Mouse (Mus musculus) mouse trophoblast stem cell (cell line): ENCODE results near the gene Aen.

Experiments used
- in situ Hi-C, 2 experiments: fragments of 300-500 bp; cut with MseI, MboI; formaldehyde crosslinking; loops; 2 replicates in 1 of 2; 3 replicates in 1 of 2; pipeline ENCODE4 v1.15.1; 2025

Aen gene

GRCm38 (mm10) chr7:78926156-78926555 lies 30.5 kb downstream of the Aen start:
- in situ Hi-C loops = loop anchor here (10.0 to 25.0 kb wide), 3 partner anchors 309 to 411 kb away; no protein-coding TSS in a partner anchor

GRCm38 (mm10) chr7:78927266-78927665 lies 31.6 kb downstream of the Aen start:
- in situ Hi-C loops = loop anchor here (10.0 to 25.0 kb wide), 3 partner anchors 308 to 410 kb away; no protein-coding TSS in a partner anchor

DNA sequence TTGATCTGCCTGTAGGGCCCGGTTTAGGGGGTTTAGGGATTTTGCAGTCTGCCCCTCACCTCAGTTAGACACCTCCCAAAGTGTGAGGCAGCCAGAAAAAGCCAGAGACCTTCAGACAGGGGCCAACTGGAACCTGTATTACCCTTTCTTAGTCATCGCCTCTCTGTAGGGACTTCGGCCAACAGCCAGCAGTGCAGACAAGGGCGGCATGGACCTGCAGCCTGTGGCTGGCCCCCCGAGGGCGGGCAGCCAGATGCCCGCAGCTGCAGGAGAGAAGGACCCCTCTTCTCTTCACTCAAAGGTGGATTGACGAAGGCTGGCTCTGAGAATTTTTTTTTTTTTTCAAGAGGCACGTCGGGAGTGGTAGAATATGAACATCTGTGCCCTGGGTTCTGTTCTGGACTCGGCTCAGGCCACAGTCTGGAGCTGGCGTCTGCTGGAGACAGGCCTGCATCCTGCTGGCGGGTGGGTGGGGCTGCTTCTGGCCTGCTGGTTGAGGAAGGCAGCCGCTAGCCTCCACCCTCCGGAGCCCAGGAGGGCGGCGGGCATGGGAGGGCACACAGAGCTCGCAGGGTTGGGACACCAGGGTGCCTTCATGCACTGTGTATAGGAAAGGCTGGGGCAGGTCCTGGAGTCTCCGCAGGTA lies 43.4 kb downstream of the Aen start:
- in situ Hi-C loops = loop anchor here in 1 of 2 experiments (25.0 kb wide), 2 partner anchors 298 to 398 kb away; no protein-coding TSS in a partner anchor

DNA sequence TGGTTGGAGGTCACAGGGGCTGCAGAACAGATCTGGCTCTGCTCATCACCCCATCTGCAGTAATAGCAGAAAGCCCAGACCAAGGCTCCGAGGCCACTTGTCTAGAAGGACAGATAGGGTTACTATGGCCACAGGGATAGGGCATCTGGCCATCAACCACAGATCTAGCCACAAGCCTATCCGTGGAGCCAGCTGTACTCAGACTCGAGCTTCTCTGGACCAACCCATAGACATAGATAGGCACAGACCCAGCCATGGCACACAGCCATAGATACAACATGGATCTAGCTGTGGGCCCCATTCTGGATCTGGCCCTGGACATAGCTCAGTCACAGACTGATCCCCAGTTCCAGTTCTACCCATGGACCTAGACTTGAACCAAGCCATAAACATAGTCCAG lies 45.3 kb downstream of the Aen start:
- in situ Hi-C loops = loop anchor here in 1 of 2 experiments (25.0 kb wide), 2 partner anchors 296 to 396 kb away; no protein-coding TSS in a partner anchor

- in situ Hi-C loops = loop anchor here in 1 of 2 experiments (25.0 kb wide), 2 partner anchors 295 to 395 kb away; no protein-coding TSS in a partner anchor
Measured at GRCm38 (mm10) chr7:78942544-78942943, 46.9 kb downstream of the Aen start.

GRCm38 (mm10) chr7:78953886-78954572 lies 58.4 kb downstream of the Aen start:
- in situ Hi-C loops = no loop called here

- in situ Hi-C loops = no loop called here
Measured at GRCm38 (mm10) chr7:78954619-78955018, 59.0 kb downstream of the Aen start.

DNA sequence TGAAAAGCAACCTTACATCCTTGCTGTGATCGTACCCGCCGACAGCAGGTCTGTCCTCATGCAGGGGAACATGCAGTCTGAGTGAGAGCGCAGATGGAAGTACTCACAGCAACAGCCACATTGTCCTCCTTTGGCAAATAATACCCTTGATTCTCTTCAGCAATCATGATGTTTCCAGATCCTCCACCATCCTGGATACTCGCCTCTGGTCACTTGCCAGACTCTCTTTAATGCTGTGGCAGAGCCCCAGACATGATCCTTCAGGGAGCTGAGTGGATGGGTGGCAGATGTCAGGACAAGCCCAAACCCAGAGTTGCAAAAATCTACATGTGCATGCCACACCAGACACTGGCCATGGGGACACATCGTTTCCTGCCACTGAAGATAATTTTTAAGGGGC lies 59.4 kb downstream of the Aen start:
- in situ Hi-C loops = no loop called here

DNA sequence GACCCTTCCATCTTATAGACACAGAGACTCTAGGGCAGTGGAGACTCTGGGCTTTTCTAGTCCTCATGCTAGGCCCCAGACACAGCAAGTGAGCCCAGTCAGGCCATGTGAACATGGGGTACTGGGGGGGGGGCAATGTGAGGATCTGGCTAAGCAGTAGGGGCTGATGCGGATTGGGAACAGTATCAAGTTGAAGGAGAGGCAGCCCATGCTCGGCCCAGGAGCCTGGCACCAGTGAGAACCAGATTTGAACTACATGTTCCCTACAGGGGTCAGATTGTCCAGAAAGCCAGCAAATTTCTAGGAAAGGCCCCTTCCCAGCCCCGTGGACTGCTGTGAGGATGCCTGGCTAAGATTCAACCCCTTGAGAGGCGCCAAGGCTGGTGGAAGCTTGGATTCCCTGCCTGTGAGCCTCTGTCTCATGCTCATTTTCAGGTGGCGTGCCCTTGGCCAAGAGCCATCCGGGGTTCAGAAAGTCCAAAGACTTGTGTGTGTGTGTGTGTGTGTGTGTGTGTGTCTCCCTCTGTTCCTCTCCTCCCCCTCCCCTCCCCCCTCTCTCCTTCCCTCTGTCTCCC lies 62.9 kb downstream of the Aen start:
- in situ Hi-C loops = no loop called here
